Mouse (Mus musculus): ENCODE results near the gene Tbc1d2. TPM values are rescaled to one million over a fixed set of nuclear protein-coding genes. Genes with fewer than 3 reads are reported as not detected.

The Tbc1d2 gene
- under 1 TPM; 0.29 to 0.58 (median 0.37) TPM for total RNA-seq (2022)

GRCm38 (mm10) chr4:46650086-46650753 lies at the start of gene Tbc1d2:
Tbc1d2 (minus strand) TSS chr4:46650209.
- DNase-seq (ENCODE audit: low spot score in 2 of 2), result peak; percentile 90 to 92

GRCm38 (mm10) chr4:46696467-46696866 lies 46.5 kb upstream of the Tbc1d2 start:
- no peak for DNase-seq (ENCODE audit: low spot score in 2 of 2)

- DNase-seq (ENCODE audit: low spot score in 2 of 2), result no peak
Measured at GRCm38 (mm10) chr4:46690565-46690964, 40.6 kb upstream of the Tbc1d2 start.

- DNase-seq (ENCODE audit: low spot score in 2 of 2), result no peak
Measured at GRCm38 (mm10) chr4:46690023-46690420, 40.0 kb upstream of the Tbc1d2 start.

GRCm38 (mm10) chr4:46689397-46690022 lies 39.5 kb upstream of the Tbc1d2 start:
- peak; percentile 20 to 35 for DNase-seq (ENCODE audit: low spot score in 2 of 2)

GRCm38 (mm10) chr4:46688213-46688832 lies 38.3 kb upstream of the Tbc1d2 start:
- no peak for DNase-seq (ENCODE audit: low spot score in 2 of 2)

GRCm38 (mm10) chr4:46684160-46684559 lies 34.2 kb upstream of the Tbc1d2 start:
- DNase-seq (ENCODE audit: low spot score in 2 of 2), result no peak

- DNase-seq (ENCODE audit: low spot score in 2 of 2), result no peak
Measured at GRCm38 (mm10) chr4:46676646-46677045, 26.6 kb upstream of the Tbc1d2 start.

GRCm38 (mm10) chr4:46675992-46676391 lies 26.0 kb upstream of the Tbc1d2 start:
- no peak for DNase-seq (ENCODE audit: low spot score in 2 of 2)

- DNase-seq (ENCODE audit: low spot score in 2 of 2), result no peak
Measured at GRCm38 (mm10) chr4:46675272-46675785, 25.3 kb upstream of the Tbc1d2 start.

- no peak for DNase-seq (ENCODE audit: low spot score in 2 of 2)
Measured at GRCm38 (mm10) chr4:46668620-46669019, 18.6 kb upstream of the Tbc1d2 start.

GRCm38 (mm10) chr4:46666420-46666819 lies 16.4 kb upstream of the Tbc1d2 start:
- no peak for DNase-seq (ENCODE audit: low spot score in 2 of 2)

GRCm38 (mm10) chr4:46665371-46665774 lies 15.4 kb upstream of the Tbc1d2 start:
- DNase-seq (ENCODE audit: low spot score in 2 of 2), result no peak

- no peak for DNase-seq (ENCODE audit: low spot score in 2 of 2)
Measured at GRCm38 (mm10) chr4:46664123-46665009, 14.4 kb upstream of the Tbc1d2 start.

GRCm38 (mm10) chr4:46661433-46661832 lies 11.4 kb upstream of the Tbc1d2 start:
- DNase-seq (ENCODE audit: low spot score in 2 of 2), result no peak

GRCm38 (mm10) chr4:46658946-46659345 lies 8.9 kb upstream of the Tbc1d2 start:
- DNase-seq (ENCODE audit: low spot score in 2 of 2), result no peak

GRCm38 (mm10) chr4:46657116-46657515 lies 7.1 kb upstream of the Tbc1d2 start:
- DNase-seq (ENCODE audit: low spot score in 2 of 2), result no peak

- no peak for DNase-seq (ENCODE audit: low spot score in 2 of 2)
Measured at GRCm38 (mm10) chr4:46655956-46656355, 5.9 kb upstream of the Tbc1d2 start.

GRCm38 (mm10) chr4:46655298-46655697 lies 5.3 kb upstream of the Tbc1d2 start:
- no peak for DNase-seq (ENCODE audit: low spot score in 2 of 2)

- no peak for DNase-seq (ENCODE audit: low spot score in 2 of 2)
Measured at GRCm38 (mm10) chr4:46649161-46649560, 848 bp downstream of the Tbc1d2 start.

- DNase-seq (ENCODE audit: low spot score in 2 of 2), result no peak
Measured at GRCm38 (mm10) chr4:46643676-46644112, 6.3 kb downstream of the Tbc1d2 start.

Measured in gastrocnemius, adult 8-10 months (tissue).